Mouse (Mus musculus): ENCODE data around the gene Inhbe. TPM values are rescaled to one million over a fixed set of nuclear protein-coding genes. Genes with fewer than 3 reads are reported as not detected.

Gene Inhbe
- polyA plus RNA-seq, 1 experiment from 2014 or later: 0.02 TPM

DNA sequence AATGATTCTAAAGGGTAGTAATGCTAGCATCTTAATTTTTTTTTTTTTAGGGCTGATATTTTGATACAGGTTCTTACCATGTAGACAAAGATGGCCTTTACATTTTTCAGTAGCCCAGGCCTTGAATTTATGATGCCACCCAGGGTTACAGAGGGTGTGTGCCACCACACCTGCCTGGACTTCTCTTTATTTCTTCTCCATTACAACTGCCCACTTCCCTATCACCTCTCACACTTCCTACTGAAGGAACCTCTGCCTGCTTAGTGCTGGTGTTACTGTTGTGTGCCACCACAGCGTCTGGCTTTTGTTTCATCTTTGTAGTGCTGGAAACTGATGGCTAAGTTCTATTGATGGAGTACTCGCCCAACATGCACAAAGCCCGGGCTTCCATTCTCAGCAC lies 6.5 kb upstream of the Inhbe start:
- no peak for DNase-seq (ENCODE audit: low spot score)

GRCm38 (mm10) chr10:127355336-127355735 lies 1.1 kb upstream of the Inhbe start:
- H3K4me1 ChIP-seq: peaks cover 20% of the 10 kb centered on the region
- no peak for DNase-seq (ENCODE audit: low spot score)
- no peaks in the 10 kb centered on the region for H3K36me3 ChIP-seq
- no peak overlapping the region for H3K27ac ChIP-seq (replicated peaks)
- peaks cover 29% of the 10 kb centered on the region for H3K27me3 ChIP-seq (ENCODE audit: low read depth, poor library complexity, severe bottlenecking)
- 54% methylated on average over 10 of the region's 10 CpGs for WGBS
- H3K9me3 ChIP-seq (replicated peaks): no peaks in the 10 kb centered on the region
- H3K4me3 ChIP-seq: no peak overlapping the region

More for the DNA sequence above, 6.5 kb upstream of the Inhbe start:
- Histone ChIP-seq H3K9me3 (replicated peaks) (no peaks in the 10 kb centered on the region), H3K36me3 (no peaks in the 10 kb centered on the region), H3K4me1 (peaks cover 1% of the 10 kb centered on the region), H3K27ac (replicated peaks) (no peak overlapping the region), H3K4me3 (no peak overlapping the region), H3K27me3 (ENCODE audit: low read depth, poor library complexity, severe bottlenecking) (0 out of 2 replicates have a peak, but pooled peaks cover 6% of the 10 kb centered on the region)
- WGBS: 89% methylated on average over 3 of the region's 3 CpGs

DNA sequence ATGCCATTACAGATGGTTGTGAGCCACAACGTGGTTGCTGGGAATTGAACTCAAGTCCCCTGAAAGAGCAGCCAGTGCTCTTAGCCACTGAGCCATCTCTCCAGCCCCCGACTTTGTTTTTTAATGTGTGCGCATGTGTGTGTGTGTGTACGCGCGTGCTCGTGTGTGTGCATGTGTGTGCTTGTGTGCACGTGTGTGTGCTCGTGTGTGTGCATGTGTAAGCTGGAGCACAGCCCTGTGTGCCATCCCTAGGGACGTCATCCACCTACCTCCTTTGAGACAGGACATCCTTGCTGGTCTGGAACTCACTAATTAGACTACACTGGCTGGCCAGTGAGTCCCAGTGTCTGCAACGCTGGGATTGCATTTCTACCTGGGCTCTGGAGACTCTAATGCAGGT lies 1.4 kb downstream of the Inhbe start:
- WGBS: 90% methylated on average over 11 of the region's 11 CpGs
- Histone ChIP-seq H3K27ac (replicated peaks) (no peak overlapping the region), H3K4me1 (peaks cover 23% of the 10 kb centered on the region), H3K36me3 (no peaks in the 10 kb centered on the region), H3K9me3 (replicated peaks) (no peaks in the 10 kb centered on the region), H3K27me3 (ENCODE audit: low read depth, poor library complexity, severe bottlenecking) (peaks cover 39% of the 10 kb centered on the region), H3K4me3 (no peak overlapping the region)
- no peak for DNase-seq (ENCODE audit: low spot score)

DNA sequence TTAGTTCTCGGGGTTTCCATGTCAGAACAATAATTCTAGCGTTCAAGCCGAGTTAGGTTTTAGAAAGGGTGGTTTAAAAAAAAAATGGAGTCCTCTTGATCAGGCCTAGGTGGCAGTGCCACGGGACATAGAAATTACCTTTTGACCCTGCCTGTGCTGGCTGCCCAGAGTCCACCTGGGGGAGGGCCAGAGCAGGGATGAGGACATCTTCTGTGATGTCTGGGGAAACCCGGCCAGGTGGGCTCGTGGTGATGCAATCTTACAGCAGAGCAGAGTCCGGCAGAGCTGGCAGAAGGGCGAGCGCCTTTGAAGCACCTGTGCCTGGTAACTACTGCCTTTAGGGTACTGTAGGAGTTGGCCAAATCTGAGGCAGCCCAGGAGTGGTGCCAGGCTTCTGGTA lies 2.0 kb downstream of the Inhbe start:
- H3K4me1 ChIP-seq: peaks cover 23% of the 10 kb centered on the region

GRCm38 (mm10) chr10:127351719-127352118 lies 2.5 kb downstream of the Inhbe start:
- Histone ChIP-seq H3K4me1 (peaks cover 23% of the 10 kb centered on the region), H3K36me3 (no peaks in the 10 kb centered on the region), H3K9me3 (replicated peaks) (no peaks in the 10 kb centered on the region), H3K27ac (replicated peaks) (no peak overlapping the region), H3K27me3 (ENCODE audit: low read depth, poor library complexity, severe bottlenecking) (peaks cover 33% of the 10 kb centered on the region), H3K4me3 (no peak overlapping the region)
- WGBS: 75% methylated on average over 8 of the region's 8 CpGs
- DNase-seq (ENCODE audit: low spot score): no peak

More for the DNA sequence above, 2.0 kb downstream of the Inhbe start:
- WGBS: 90% methylated on average over 9 of the region's 9 CpGs
- Histone ChIP-seq H3K9me3 (replicated peaks) (no peaks in the 10 kb centered on the region), H3K4me3 (no peak overlapping the region), H3K27me3 (ENCODE audit: low read depth, poor library complexity, severe bottlenecking) (peaks cover 36% of the 10 kb centered on the region), H3K27ac (replicated peaks) (no peak overlapping the region), H3K36me3 (no peaks in the 10 kb centered on the region)
- DNase-seq (ENCODE audit: low spot score): no peak

DNA sequence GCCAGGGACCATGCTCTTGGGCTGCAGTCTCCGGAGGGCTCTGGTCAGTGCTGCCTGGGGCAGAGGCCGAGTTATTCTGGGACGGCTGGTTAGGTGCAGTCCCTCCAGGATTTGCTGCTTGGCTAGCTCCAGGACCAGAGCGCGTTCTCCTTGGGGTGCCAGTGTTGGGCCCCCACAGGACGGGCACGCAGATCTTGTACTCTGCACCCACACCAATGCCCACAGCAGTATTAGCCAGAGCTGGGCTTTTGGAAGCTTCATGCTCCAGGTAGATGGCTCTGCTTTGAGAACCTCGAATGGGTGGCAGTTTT lies 3.0 kb downstream of the Inhbe start:
- H3K27ac ChIP-seq (replicated peaks): peak overlapping the region; percentile 43
- no peaks in the 10 kb centered on the region for H3K9me3 ChIP-seq (replicated peaks)
- H3K4me1 ChIP-seq: peaks cover 23% of the 10 kb centered on the region
- H3K27me3 ChIP-seq (ENCODE audit: low read depth, poor library complexity, severe bottlenecking): peaks cover 33% of the 10 kb centered on the region
- peak overlapping the region; percentile 43 for H3K4me3 ChIP-seq
- no peak for DNase-seq (ENCODE audit: low spot score)
- no peaks in the 10 kb centered on the region for H3K36me3 ChIP-seq
- 89% methylated on average over 8 of the region's 8 CpGs for WGBS

- peaks cover 33% of the 10 kb centered on the region for H3K27me3 ChIP-seq (ENCODE audit: low read depth, poor library complexity, severe bottlenecking)
- WGBS: 11% methylated on average over 24 of the region's 24 CpGs
- DNase-seq (ENCODE audit: low spot score): peak; percentile 79
- peak overlapping the region; percentile 43 for H3K4me3 ChIP-seq
- no peaks in the 10 kb centered on the region for H3K36me3 ChIP-seq
- peaks cover 23% of the 10 kb centered on the region for H3K4me1 ChIP-seq
- H3K27ac ChIP-seq (replicated peaks): peak overlapping the region; percentile 43
- no peaks in the 10 kb centered on the region for H3K9me3 ChIP-seq (replicated peaks)
Measured at GRCm38 (mm10) chr10:127350594-127351284, 3.5 kb downstream of the Inhbe start.

- H3K4me3 ChIP-seq: no peak overlapping the region
- no peaks in the 10 kb centered on the region for H3K9me3 ChIP-seq (replicated peaks)
- peaks cover 33% of the 10 kb centered on the region for H3K27me3 ChIP-seq (ENCODE audit: low read depth, poor library complexity, severe bottlenecking)
- WGBS: 83% methylated on average over 8 of the region's 8 CpGs
- H3K4me1 ChIP-seq: peaks cover 14% of the 10 kb centered on the region
- no peak for DNase-seq (ENCODE audit: low spot score)
- H3K36me3 ChIP-seq: no peaks in the 10 kb centered on the region
- no peak overlapping the region for H3K27ac ChIP-seq (replicated peaks)
Measured at GRCm38 (mm10) chr10:127349810-127350209, 4.4 kb downstream of the Inhbe start.

GRCm38 (mm10) chr10:127348957-127349356 lies 5.3 kb downstream of the Inhbe start:
- H3K27me3 ChIP-seq (ENCODE audit: low read depth, poor library complexity, severe bottlenecking): peaks cover 26% of the 10 kb centered on the region
- DNase-seq (ENCODE audit: low spot score): no peak
- H3K27ac ChIP-seq (replicated peaks): no peak overlapping the region
- H3K4me1 ChIP-seq: peaks cover 14% of the 10 kb centered on the region
- H3K4me3 ChIP-seq: no peak overlapping the region
- WGBS: 67% methylated on average over 4 of the region's 4 CpGs
- no peaks in the 10 kb centered on the region for H3K36me3 ChIP-seq
- no peaks in the 10 kb centered on the region for H3K9me3 ChIP-seq (replicated peaks)

- H3K4me1 ChIP-seq: peaks cover 27% of the 10 kb centered on the region
- WGBS: 84% methylated on average over 3 of the region's 3 CpGs
- DNase-seq (ENCODE audit: low spot score): no peak
- no peak overlapping the region for H3K4me3 ChIP-seq
- no peak overlapping the region for H3K27ac ChIP-seq (replicated peaks)
- peaks cover 29% of the 10 kb centered on the region for H3K27me3 ChIP-seq (ENCODE audit: low read depth, poor library complexity, severe bottlenecking)
- H3K36me3 ChIP-seq: no peaks in the 10 kb centered on the region
- H3K9me3 ChIP-seq (replicated peaks): no peaks in the 10 kb centered on the region
Measured at GRCm38 (mm10) chr10:127346173-127346572, 8.0 kb downstream of the Inhbe start.

DNA sequence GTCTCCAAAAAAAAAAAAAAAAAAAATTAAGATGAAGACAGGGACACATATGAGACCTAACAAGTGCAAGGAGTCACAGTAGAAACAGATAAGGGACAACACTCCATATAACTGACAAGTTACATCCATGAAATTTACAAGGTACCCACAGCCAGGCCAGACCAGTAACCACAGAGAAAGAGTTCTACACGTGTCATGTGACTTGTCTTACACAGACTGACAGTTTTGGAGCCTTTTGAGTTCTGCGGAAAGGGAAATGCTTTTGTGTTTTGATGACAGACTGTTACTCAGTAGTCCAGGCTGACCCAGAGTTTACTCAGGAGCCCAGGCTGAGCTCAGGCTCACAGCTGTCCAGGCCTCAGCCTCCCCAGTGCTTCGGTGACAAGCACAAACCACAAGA lies 11.2 kb downstream of the Inhbe start:
- WGBS: 77% methylated on average over 3 of the region's 3 CpGs
- no peaks in the 10 kb centered on the region for H3K9me3 ChIP-seq (replicated peaks)
- no peak overlapping the region for H3K27ac ChIP-seq (replicated peaks)
- H3K4me3 ChIP-seq: no peak overlapping the region
- no peak for DNase-seq (ENCODE audit: low spot score)
- no peaks in the 10 kb centered on the region for H3K36me3 ChIP-seq
- H3K4me1 ChIP-seq: peaks cover 45% of the 10 kb centered on the region
- peaks cover 36% of the 10 kb centered on the region for H3K27me3 ChIP-seq (ENCODE audit: low read depth, poor library complexity, severe bottlenecking)

GRCm38 (mm10) chr10:127341891-127342639 lies 12.1 kb downstream of the Inhbe start, which contains the start of gene Gli1:
TSS of gene Gli1 (minus strand) at chr10:127341974.
- H3K36me3 ChIP-seq: peaks cover 9% of the 10 kb centered on the region
- DNase-seq (ENCODE audit: low spot score): peak; percentile 90
- peaks cover 46% of the 10 kb centered on the region for H3K27me3 ChIP-seq (ENCODE audit: low read depth, poor library complexity, severe bottlenecking)
- WGBS: under 1% methylated on average over 29 of the region's 29 CpGs
- H3K9me3 ChIP-seq (replicated peaks): no peaks in the 10 kb centered on the region
- peaks cover 45% of the 10 kb centered on the region for H3K4me1 ChIP-seq
- peak within 1 kb of the TSS; percentile 64 for H3K4me3 ChIP-seq
- H3K27ac ChIP-seq (replicated peaks): peak within 1 kb of the TSS; percentile 94

DNA sequence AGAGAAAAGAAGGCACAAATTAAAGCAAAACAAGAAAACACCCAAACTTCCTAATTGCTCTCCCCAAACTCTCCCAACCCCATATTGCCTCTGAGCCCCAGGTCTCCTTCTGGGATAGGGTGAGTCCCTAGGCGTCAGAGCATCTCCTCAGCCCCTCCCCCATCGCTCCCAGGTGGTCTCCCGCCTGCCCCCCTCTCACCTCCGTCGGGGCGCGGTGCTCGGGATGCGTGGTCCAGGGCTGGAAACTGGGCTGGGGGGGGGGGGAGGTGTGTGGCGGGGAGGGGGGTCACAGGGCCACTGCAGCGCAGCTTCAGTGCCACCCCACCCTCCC lies 12.9 kb downstream of the Inhbe start:
- Histone ChIP-seq H3K4me3 (peak overlapping the region; percentile 64), H3K9me3 (replicated peaks) (no peaks in the 10 kb centered on the region), H3K4me1 (peaks cover 45% of the 10 kb centered on the region), H3K27me3 (ENCODE audit: low read depth, poor library complexity, severe bottlenecking) (peaks cover 49% of the 10 kb centered on the region), H3K27ac (replicated peaks) (peak overlapping the region; percentile 94), H3K36me3 (peaks cover 17% of the 10 kb centered on the region)
- 0% methylated on average over 11 of the region's 11 CpGs for WGBS
- DNase-seq (ENCODE audit: low spot score): peak; percentile 64
